Mouse (Mus musculus): ENCODE results near the gene Sbno2. TPM values are rescaled to one million over a fixed set of nuclear protein-coding genes. Genes with fewer than 3 reads are reported as not detected.
"Not testable (repeated sequence)": the region's sequence is repeated elsewhere in the genome, so short reads cannot be mapped to it uniquely, and the experiment has no call there.

The Sbno2 gene
- polyA plus RNA-seq, 1 experiment from 2014 or later, result 16.2 TPM

DNA sequence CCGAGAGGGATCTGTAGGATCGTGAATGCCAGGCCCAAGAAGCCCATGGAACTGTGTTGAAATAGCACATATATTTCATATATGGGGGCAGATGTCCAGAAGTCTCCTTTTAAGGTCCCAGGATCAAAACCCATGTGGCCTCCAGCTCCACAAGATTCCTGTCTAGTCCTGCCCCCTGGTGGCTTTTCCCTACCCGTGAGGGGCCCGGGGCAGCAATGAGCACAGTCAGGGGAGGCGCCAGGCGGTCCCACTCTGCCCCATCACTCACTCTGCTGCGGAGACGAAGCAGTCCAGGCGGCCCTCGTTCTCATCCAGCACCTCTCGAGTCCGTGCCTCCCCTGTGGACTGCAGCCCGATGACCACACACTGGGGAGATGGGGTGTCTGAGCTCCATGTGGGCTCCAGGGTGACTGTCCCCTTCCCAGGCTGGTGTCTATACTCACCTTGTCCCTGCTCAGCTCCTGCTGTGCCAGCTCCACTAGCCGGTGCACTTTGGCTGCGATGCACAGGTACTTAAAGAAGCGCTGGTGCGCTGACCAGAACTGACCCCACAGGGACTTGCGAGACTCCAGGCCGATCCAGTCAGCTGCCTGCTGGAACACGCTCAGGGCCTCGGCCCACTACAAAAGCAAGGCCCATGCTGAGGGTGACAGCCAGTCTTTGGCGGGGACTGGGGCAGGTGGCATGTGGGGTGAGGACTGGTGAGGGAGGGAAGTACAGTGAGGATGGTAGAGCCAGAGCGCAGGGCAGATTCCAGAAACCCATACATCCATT lies 41.3 kb downstream of the Sbno2 start:
- no peak overlapping the region for H3K4me2 ChIP-seq
- H3K27me3 ChIP-seq, result no peaks in the 10 kb centered on the region
- H3K27ac ChIP-seq, result no peak overlapping the region
- 73% methylated on average over 23 of the region's 23 CpGs for WGBS
- H3K36me3 ChIP-seq, result peaks cover 77% of the 10 kb centered on the region
- H3K9me3 ChIP-seq (replicated peaks), result no peaks in the 10 kb centered on the region
- H3K4me3 ChIP-seq (replicated peaks), result no peak overlapping the region
- no peak for ATAC-seq (replicated peaks; ENCODE audit: low FRiP score)
- H3K9ac ChIP-seq, result no peak overlapping the region
- H3K4me1 ChIP-seq, result peaks cover 16% of the 10 kb centered on the region; the same call in 1 of the 2 replicates

DNA sequence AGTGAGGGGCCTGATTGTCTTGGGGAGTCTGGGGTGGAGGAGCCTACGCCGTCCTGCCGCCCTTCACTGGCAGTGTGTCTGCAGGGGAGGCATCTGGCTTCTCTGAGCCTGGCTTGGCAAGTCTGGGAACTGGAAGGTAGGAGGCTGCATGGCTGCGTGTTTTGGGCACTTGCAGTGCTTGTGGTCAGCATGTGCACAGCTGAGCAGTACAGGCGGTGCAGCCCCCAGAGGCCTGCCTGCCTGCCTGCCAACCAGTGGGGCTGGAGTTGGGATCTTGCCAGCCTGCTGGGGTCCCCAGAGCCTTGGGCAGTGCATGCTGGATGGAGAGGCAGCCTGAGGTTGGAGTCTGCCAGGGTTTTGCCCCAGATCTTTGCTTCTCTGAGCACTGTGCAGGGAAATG lies 42.3 kb downstream of the Sbno2 start:
- Histone ChIP-seq H3K36me3 (peaks cover 82% of the 10 kb centered on the region), H3K27me3 (no peaks in the 10 kb centered on the region), H3K4me3 (replicated peaks) (no peak overlapping the region), H3K4me2 (no peak overlapping the region), H3K4me1 (peaks cover 16% of the 10 kb centered on the region; the same call in 1 of the 2 replicates), H3K27ac (no peak overlapping the region), H3K9ac (no peak overlapping the region), H3K9me3 (replicated peaks) (no peaks in the 10 kb centered on the region)
- no peak for ATAC-seq (replicated peaks; ENCODE audit: low FRiP score)
- 90% methylated on average over 5 of the region's 5 CpGs for WGBS

DNA sequence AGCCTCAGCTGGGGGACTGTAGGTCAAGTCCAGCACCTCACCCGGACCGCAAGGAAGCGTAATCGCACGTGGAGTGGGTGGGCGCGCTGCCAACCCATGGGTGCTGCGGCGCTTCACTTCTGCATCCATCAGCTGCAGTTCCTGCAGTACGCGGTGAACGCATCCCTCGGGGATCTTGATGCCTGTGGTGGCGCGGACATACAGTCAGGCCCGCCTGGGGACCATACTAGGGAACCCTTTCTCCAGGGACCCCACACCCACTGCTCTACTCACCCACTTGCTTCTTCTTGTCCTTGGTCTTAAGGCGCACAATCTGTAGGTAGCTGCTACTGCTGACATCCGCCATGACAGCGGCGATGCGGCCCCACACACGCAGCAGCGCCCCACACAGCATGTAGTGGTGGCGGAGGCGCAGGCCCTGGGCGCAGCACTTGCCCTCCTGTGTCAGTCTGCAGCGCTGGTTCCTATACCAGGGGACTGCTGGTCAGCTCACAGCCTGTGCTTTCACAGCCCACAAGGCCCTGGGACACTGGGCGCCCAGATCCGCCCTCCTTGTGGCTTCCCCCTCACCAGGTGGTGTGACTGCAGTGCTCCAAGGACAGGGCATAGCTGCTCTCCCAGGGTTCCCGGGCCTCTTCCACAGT lies 47.6 kb downstream of the Sbno2 start:
- Histone ChIP-seq H3K4me1 (peaks cover 29% of the 10 kb centered on the region), H3K4me3 (replicated peaks) (no peak overlapping the region), H3K36me3 (peaks cover 74% of the 10 kb centered on the region), H3K4me2 (no peak overlapping the region), H3K27ac (no peak overlapping the region), H3K9me3 (replicated peaks) (no peaks in the 10 kb centered on the region), H3K9ac (no peak overlapping the region), H3K27me3 (no peaks in the 10 kb centered on the region)
- no peak for ATAC-seq (replicated peaks; ENCODE audit: low FRiP score)
- WGBS, result 83% methylated on average over 30 of the region's 30 CpGs

DNA sequence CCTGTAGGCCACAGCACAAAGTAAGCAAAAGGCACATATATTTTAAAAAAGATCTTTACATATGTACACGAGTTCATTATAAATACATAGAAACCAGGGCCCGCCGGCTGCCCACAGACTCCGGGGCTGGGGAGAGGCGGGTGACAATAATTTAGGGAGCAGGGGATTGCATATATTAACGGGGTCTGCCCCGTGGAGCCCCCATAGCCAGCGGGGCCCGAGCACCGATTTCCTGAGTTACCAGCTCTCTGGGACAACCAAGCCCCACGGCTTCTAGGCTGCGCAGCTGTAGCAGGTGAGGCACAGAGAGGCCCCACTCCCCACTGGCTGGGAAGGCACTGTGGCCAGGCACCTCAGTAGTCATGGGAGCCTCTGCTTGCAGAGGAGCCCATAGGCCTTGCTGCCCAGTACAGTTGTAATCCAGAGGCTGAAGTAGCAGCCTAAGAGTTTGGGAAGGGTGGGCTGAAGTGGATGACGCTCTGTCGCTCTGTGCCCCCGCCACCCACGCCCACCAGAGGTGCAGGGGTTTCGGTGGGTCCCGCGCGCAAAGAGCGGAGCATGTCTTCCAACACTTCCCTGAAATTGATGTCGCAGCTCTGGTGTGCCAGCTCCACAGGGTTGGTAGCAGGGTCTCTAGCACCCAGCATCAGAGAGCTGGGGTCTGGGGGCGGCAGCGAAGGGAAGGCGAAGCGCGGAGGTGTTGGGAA lies 48.2 kb downstream of the Sbno2 start:
- H3K27me3 ChIP-seq, result no peaks in the 10 kb centered on the region
- no peak overlapping the region for H3K4me2 ChIP-seq
- H3K36me3 ChIP-seq, result peaks cover 68% of the 10 kb centered on the region
- no peak overlapping the region for H3K27ac ChIP-seq
- no peak for ATAC-seq (replicated peaks; ENCODE audit: low FRiP score)
- H3K4me3 ChIP-seq (replicated peaks), result no peak overlapping the region
- no peak overlapping the region for H3K9ac ChIP-seq
- H3K4me1 ChIP-seq, result peaks cover 36% of the 10 kb centered on the region
- 90% methylated on average over 27 of the region's 27 CpGs for WGBS
- no peaks in the 10 kb centered on the region for H3K9me3 ChIP-seq (replicated peaks)

DNA sequence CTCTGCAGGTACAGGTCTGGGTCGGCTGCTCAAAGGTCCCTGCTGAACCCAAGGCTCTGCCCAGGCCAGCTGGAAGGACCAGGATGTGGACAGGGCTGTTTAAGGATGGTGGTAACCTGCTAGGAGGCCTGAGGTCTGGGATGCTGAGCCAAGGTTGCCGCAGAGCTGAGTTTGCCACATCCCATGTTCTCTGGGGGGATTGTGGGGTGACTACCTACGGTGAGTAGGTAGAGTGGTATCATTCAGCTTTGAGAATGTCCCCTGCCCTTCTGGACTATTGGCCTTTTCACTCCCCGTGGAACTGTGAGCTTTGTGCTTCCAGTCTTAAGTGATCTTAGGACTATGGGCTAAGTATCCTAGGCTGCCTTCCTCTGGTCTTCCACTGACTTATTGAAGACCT lies 48.9 kb downstream of the Sbno2 start:
- Histone ChIP-seq H3K27ac (no peak overlapping the region), H3K36me3 (peaks cover 62% of the 10 kb centered on the region)
- 89% methylated on average over 4 of the region's 4 CpGs for WGBS

DNA sequence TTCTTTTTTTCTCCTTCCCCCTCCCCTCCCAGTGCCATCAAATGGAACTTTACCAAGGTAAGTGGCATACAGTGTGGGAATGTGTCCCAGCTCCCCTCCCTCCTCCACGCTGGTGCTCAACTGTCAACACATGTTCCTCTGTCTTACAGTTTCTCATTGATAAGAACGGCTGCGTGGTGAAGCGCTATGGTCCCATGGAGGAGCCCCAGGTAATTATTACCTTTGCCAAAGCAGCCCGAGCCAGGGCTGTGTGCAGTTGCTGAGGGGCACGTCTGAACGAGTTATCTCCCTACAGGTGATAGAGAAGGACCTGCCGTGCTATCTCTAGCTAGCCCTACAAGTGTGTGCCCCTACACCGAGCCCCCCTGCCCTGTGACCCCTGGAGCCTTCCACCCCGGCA lies 49.5 kb downstream of the Sbno2 start:
- ATAC-seq (replicated peaks; ENCODE audit: low FRiP score), result no peak
- no peaks in the 10 kb centered on the region for H3K9me3 ChIP-seq (replicated peaks)
- H3K9ac ChIP-seq, result no peak overlapping the region
- H3K36me3 ChIP-seq, result peaks cover 56% of the 10 kb centered on the region
- H3K27ac ChIP-seq, result no peak overlapping the region
- 77% methylated on average over 10 of the region's 10 CpGs for WGBS
- no peaks in the 10 kb centered on the region for H3K27me3 ChIP-seq
- peaks cover 48% of the 10 kb centered on the region for H3K4me1 ChIP-seq
- H3K4me2 ChIP-seq, result no peak overlapping the region
- no peak overlapping the region for H3K4me3 ChIP-seq (replicated peaks)

More for the DNA sequence above, 48.9 kb downstream of the Sbno2 start:
- Histone ChIP-seq H3K4me1 (peaks cover 42% of the 10 kb centered on the region), H3K9me3 (replicated peaks) (no peaks in the 10 kb centered on the region), H3K27me3 (no peaks in the 10 kb centered on the region), H3K9ac (no peak overlapping the region), H3K4me3 (replicated peaks) (no peak overlapping the region), H3K4me2 (no peak overlapping the region)
- no peak for ATAC-seq (replicated peaks; ENCODE audit: low FRiP score)

DNA sequence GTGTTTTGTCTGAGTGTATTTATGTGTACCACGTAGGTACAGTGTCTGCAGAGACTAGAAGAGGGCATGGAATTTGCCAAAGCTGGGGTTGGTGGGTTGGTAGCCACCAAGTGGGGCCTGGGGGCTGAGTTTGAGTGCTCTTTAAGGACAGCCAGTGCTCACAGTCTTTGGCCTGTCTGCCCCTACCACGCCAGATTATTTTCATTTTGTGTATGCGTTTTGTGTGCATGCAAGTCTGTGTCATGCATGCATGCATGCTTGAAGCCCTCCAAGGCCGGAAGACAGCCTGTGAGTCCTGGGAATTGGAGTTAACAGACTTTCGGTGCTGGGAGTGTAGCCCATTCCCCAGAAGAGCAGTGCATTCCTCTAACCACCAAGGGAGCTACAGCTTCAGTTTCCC lies 50.0 kb downstream of the Sbno2 start:
- 77% methylated on average over 5 of the region's 5 CpGs for WGBS
- Histone ChIP-seq H3K4me2 (peak overlapping the region; percentile 70), H3K27ac (peak overlapping the region; percentile 22; the same call in 1 of the 2 replicates), H3K27me3 (no peaks in the 10 kb centered on the region), H3K4me1 (peaks cover 50% of the 10 kb centered on the region), H3K4me3 (replicated peaks) (peak overlapping the region; percentile 73), H3K9me3 (replicated peaks) (no peaks in the 10 kb centered on the region), H3K9ac (0 out of 2 replicates have a peak overlapping the region, but pooled peaks have one; percentile 85), H3K36me3 (peaks cover 50% of the 10 kb centered on the region)
- no peak for ATAC-seq (replicated peaks; ENCODE audit: low FRiP score)

DNA sequence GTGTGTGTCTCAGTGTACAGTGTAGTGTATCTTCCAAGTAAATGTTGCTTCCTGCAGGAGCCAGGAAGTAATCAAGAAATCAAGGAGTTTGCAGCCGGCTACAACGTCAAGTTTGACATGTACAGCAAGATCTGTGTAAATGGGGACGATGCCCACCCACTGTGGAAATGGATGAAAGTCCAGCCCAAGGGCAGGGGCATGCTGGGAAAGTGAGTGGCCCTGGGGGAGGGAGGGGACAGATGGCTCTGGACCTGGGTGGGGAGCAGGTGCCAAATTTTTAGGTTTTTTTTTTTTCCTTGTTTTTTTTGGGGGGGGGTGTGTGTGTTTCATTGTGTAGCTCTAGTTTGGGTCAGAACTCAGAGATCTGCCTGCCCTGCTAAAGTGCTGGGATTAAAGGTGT lies 50.5 kb downstream of the Sbno2 start:
- 16% methylated on average over 3 of the region's 3 CpGs for WGBS
- Histone ChIP-seq H3K4me2 (peak overlapping the region; percentile 70), H3K9ac (peak overlapping the region; percentile 85), H3K4me3 (replicated peaks) (peak overlapping the region; percentile 73), H3K27ac (peak overlapping the region; percentile 98), H3K36me3 (peaks cover 46% of the 10 kb centered on the region), H3K4me1 (peaks cover 54% of the 10 kb centered on the region)
- not testable (repeated sequence) for H3K9me3 ChIP-seq (replicated peaks); ATAC-seq (replicated peaks; ENCODE audit: low FRiP score); H3K27me3 ChIP-seq

DNA sequence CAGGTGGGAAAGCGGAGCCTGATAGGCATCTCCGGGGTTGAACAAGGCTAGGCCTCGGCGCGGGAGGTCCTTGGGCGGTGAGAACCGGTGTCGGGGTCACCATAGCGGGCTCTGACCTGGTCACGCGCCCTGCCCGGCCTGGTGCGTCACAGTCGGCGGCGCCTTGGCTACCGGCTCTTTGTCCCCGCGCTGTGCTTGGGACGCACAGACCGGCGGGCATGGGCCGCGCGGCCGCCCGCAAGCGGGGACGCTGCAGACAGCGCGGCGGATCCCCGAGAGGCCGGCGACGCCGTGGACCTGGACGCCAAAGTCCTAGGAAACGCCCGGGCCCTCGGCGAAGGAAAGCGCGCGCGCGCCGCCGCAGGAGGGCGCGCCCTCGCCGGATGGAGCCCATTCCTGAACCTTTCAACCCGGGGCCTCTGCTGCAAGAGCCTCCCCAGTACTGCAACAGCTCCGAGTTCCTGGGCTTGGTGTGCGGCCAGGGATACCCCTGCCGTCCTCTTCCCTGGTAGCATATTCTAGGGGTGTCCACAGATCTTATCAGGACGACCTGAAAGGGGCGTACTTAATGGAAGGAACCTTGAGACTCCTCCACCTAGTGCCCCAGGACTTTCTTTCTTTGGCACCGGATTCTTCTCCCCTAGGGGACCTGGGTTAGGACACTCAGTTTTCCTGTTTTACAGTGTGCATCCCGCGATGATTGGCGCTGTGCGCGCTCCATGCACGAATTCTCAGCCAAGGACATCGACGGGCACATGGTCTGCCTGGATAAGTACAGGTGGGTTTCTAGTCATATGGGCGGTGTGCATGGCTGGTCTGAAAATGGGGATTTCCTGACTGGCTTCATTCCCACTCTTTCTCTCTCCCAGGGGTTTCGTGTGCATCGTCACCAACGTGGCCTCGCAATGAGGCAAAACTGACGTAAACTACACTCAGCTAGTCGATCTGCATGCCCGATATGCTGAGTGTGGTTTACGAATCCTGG lies 51.2 kb downstream of the Sbno2 start:
- peak overlapping the region; percentile 85 for H3K9ac ChIP-seq
- peak overlapping the region; percentile 98 for H3K27ac ChIP-seq
- H3K4me2 ChIP-seq, result peak overlapping the region; percentile 70
- WGBS, result under 1% methylated on average over 77 of the region's 77 CpGs
- peak overlapping the region; percentile 73 for H3K4me3 ChIP-seq (replicated peaks)
- peaks cover 56% of the 10 kb centered on the region for H3K4me1 ChIP-seq
- H3K36me3 ChIP-seq, result peaks cover 38% of the 10 kb centered on the region
- no peaks in the 10 kb centered on the region for H3K27me3 ChIP-seq
- ATAC-seq (replicated peaks; ENCODE audit: low FRiP score), result peak; percentile 61
- no peaks in the 10 kb centered on the region for H3K9me3 ChIP-seq (replicated peaks)

DNA sequence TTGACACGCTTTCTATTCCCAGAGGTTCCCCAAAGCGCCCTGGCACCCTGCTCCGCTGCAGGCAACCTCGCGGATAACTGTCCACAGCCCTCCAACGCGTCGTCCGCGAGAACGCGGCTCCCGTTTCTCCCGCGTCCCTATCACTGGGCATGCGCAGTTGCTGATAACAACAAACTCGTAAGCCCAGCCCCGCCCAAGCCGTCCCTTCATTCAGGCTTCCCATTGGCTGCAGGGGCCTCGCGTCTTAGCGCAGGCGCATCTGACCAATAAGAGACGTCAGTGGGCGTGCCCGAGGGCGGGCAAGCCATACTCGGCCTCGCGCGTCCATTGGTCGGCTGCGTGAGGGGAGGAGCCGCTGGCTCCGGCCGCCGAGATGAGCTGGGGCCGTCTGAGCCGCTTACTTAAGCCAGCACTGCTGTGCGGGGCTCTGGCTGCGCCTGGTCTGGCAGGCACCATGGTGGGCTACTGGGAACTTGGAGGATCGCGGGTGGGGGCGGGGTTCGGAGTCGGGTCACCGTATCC lies 52.1 kb downstream of the Sbno2 start:
- H3K4me1 ChIP-seq, result peaks cover 62% of the 10 kb centered on the region
- no peaks in the 10 kb centered on the region for H3K27me3 ChIP-seq
- WGBS, result under 1% methylated on average over 47 of the region's 47 CpGs
- H3K4me3 ChIP-seq (replicated peaks), result peak overlapping the region; percentile 73
- H3K9ac ChIP-seq, result peak overlapping the region; percentile 85
- no peaks in the 10 kb centered on the region for H3K9me3 ChIP-seq (replicated peaks)
- peaks cover 30% of the 10 kb centered on the region for H3K36me3 ChIP-seq
- ATAC-seq (replicated peaks; ENCODE audit: low FRiP score), result peak; percentile 96
- peak overlapping the region; percentile 98 for H3K27ac ChIP-seq
- H3K4me2 ChIP-seq, result peak overlapping the region; percentile 70

DNA sequence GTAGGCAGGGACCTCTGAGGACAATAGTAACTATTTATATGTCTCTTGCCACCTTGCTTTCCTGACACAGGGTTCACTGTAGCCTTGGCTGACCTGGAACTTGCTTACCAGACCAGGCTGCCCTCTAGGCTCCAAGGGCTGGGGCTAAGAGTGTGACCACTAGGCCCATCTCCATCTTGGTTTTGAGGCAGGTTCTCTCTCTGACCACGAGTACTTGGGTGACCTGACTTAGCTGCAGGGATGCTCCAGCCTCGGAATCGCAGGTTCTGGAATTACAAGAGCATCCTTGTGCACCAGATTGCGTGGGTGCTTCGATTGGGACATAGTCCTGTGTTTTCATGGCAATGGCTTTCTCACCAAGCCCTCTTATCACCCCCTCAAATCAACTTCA lies 53.0 kb downstream of the Sbno2 start:
- Histone ChIP-seq H3K4me1 (peaks cover 68% of the 10 kb centered on the region), H3K4me3 (replicated peaks) (no peak overlapping the region), H3K9ac (no peak overlapping the region), H3K36me3 (peaks cover 21% of the 10 kb centered on the region), H3K27me3 (no peaks in the 10 kb centered on the region), H3K9me3 (replicated peaks) (no peaks in the 10 kb centered on the region), H3K27ac (peak overlapping the region; percentile 69), H3K4me2 (peak overlapping the region; percentile 20; the same call in 1 of the 2 replicates)
- no peak for ATAC-seq (replicated peaks; ENCODE audit: low FRiP score)
- WGBS, result 82% methylated on average over 5 of the region's 5 CpGs

Data from kidney, embryonic 15.5 days (tissue).